19 mouse cellular contexts compared by ENCODE assay signal in the genomic region with DNA sequence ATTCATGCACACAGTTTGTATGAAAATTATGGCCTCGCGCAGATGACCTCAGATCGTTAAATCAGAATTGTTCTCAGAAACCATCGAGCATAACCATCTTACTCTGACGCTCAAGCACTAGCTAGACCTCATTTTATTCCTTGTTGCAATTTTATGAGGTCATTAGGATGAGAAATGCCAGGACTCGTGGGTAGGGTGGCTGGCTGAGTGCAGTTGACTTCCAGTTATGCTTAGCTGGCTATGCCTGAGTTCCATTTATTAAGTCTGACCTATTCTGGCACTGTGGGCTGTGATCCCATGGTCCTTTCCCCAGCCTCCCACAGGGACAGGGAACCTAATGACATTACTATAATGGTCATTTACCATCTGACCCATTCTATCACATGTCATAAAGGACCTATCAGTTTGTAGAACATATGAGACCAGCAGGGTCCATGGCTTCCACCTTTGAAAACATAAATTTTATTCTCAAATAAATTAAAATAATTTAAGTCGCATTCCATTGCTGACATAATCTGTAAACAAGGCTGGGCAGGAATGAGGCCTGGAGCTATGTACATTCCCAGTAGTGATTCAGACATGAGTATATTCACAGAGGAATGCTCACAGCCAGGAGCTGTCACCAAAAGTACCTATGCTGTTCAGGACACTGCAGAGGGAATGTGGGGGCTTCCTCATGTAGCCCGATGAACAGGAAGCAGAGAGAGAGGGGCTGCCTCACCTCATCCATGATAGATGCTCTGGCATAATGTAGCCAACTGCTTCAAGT.
A peak's percentile ranks its signal among the peaks of the same experiment; 100 is the strongest.
DNase-seq lines count a peak whose midpoint lies in the region; ATAC-seq and TF ChIP-seq lines count a peak whose summit lies in the region.
"Had no signal": no experiment of that assay in that cellular context is flagged by ENCODE, and none has a peak within 500 bp of the region (broad histone marks: within the 10 kb centered on the region; RNA-seq: fewer than 3 reads in every experiment).

No protein-coding gene starts in this region.

- H3K27ac ChIP-seq in limb, embryonic 10.5 days, result peak overlapping the region; percentile 57; the same call in 1 of the 2 replicates
- H3K27ac ChIP-seq in thymus, adult 2 months (ENCODE audit: control insufficient read depth, insufficient read depth, low read length), result no peak overlapping the region
- no peak overlapping the region for H3K27ac ChIP-seq in layer of hippocampus, adult 2 months
- no peak overlapping the region for H3K27ac ChIP-seq in forebrain, embryonic 13.5 days
- H3K27ac ChIP-seq: forebrain, embryonic 12.5 days; gastrocnemius, adult 2 months; hindbrain, embryonic 15.5 days; midbrain, embryonic 12.5 days; stomach, embryonic 15.5 days had no signal

- TF ChIP-seq POLR2A in thymus, adult 2 months (IDR thresholded peaks at IDR 0.05; ENCODE audit: control insufficient read depth, extremely low read depth, insufficient read depth, low read length, poor library complexity), result no peak

- 58% methylated on average over 8 of the region's 8 CpGs for WGBS in limb, embryonic 10.5 days
- 85% methylated on average over 8 of the region's 8 CpGs for WGBS in thymus, adult 2 months
- WGBS in forebrain, embryonic 13.5 days, result 83% methylated on average over 8 of the region's 8 CpGs

- peak; percentile 26 for DNase-seq in 3134 (ENCODE audit: extremely low read depth, insufficient read length, low spot score)
- peak; percentile 83 for DNase-seq in 3T3-L1 (ENCODE audit: low read depth, low spot score)
- DNase-seq in forelimb bud, embryonic 11.5 days (ENCODE audit: low read depth, low spot score), result peak; percentile 66
- no peak for DNase-seq in limb, embryonic 10.5 days (ENCODE audit: low spot score)
- no peak for DNase-seq in thymus, adult 2 months
- no peak for DNase-seq in layer of hippocampus, adult 2 months (ENCODE audit: low spot score in 2 of 2)
- DNase-seq: cerebellum, adult 11-12 months; cerebellum, postnatal 10 days; gastrocnemius, adult 2 months; lung, adult 18-20 months; lung, postnatal 10 days; thymus, adult 18-20 months had no signal

- no peak for ATAC-seq in forebrain, embryonic 13.5 days

- no peak overlapping the region for H3K4me2 ChIP-seq in forebrain, embryonic 13.5 days
- H3K4me2 ChIP-seq: forebrain, embryonic 12.5 days; heart, embryonic 11.5 days; hindbrain, embryonic 15.5 days; liver, embryonic 11.5 days; midbrain, embryonic 12.5 days; stomach, embryonic 15.5 days had no signal

- H3K4me1 ChIP-seq in limb, embryonic 10.5 days, result peaks cover 53% of the 10 kb centered on the region
- H3K4me1 ChIP-seq in thymus, adult 2 months (replicated peaks; ENCODE audit: control insufficient read depth, insufficient read depth, low read length), result no peaks in the 10 kb centered on the region
- 0 out of 2 replicates have a peak, but pooled peaks cover 9% of the 10 kb centered on the region for H3K4me1 ChIP-seq in forebrain, embryonic 13.5 days
- H3K4me1 ChIP-seq: hindbrain, embryonic 15.5 days; stomach, embryonic 15.5 days had no signal

- H3K27me3 ChIP-seq in limb, embryonic 10.5 days (ENCODE audit: low read depth, poor library complexity, severe bottlenecking), result no peaks in the 10 kb centered on the region
- H3K27me3 ChIP-seq in thymus, adult 2 months (ENCODE audit: control insufficient read depth, insufficient read depth, low read length), result no peaks in the 10 kb centered on the region
- H3K27me3 ChIP-seq in forebrain, embryonic 13.5 days, result no peaks in the 10 kb centered on the region
- H3K27me3 ChIP-seq: hindbrain, embryonic 15.5 days; midbrain, embryonic 12.5 days; stomach, embryonic 15.5 days had no signal

- no peak overlapping the region for H3K9ac ChIP-seq in forebrain, embryonic 13.5 days
- H3K9ac ChIP-seq: forebrain, embryonic 12.5 days; hindbrain, embryonic 15.5 days; midbrain, embryonic 12.5 days; stomach, embryonic 15.5 days had no signal

- no peaks in the 10 kb centered on the region for H3K36me3 ChIP-seq in limb, embryonic 10.5 days
- no peaks in the 10 kb centered on the region for H3K36me3 ChIP-seq in thymus, adult 2 months (ENCODE audit: control insufficient read depth, insufficient read depth, low read length)
- no peaks in the 10 kb centered on the region for H3K36me3 ChIP-seq in forebrain, embryonic 13.5 days (ENCODE audit: poor library complexity, severe bottlenecking)
- H3K36me3 ChIP-seq: forebrain, embryonic 12.5 days; hindbrain, embryonic 15.5 days; midbrain, embryonic 12.5 days; stomach, embryonic 15.5 days had no signal

- no peak for TF ChIP-seq CTCF in thymus, adult 2 months (IDR thresholded peaks at IDR 0.05; ENCODE audit: borderline replicate concordance, control insufficient read depth, extremely low read depth, insufficient read depth, low read length, poor library complexity)
- TF ChIP-seq CTCF in layer of hippocampus, adult 2 months (conservative IDR thresholded peaks at IDR 0.05), result no peak

- no peaks in the 10 kb centered on the region for H3K9me3 ChIP-seq in limb, embryonic 10.5 days (replicated peaks)
- 0 out of 2 replicates have a peak, but pooled peaks cover 3% of the 10 kb centered on the region for H3K9me3 ChIP-seq in forebrain, embryonic 13.5 days (replicated peaks)
- H3K9me3 ChIP-seq: forebrain, embryonic 12.5 days; hindbrain, embryonic 15.5 days; midbrain, embryonic 12.5 days; stomach, embryonic 15.5 days had no signal

- no peak overlapping the region for H3K4me3 ChIP-seq in limb, embryonic 10.5 days
- H3K4me3 ChIP-seq in thymus, adult 2 months (ENCODE audit: control insufficient read depth, insufficient read depth, low read length), result no peak overlapping the region
- H3K4me3 ChIP-seq in layer of hippocampus, adult 2 months, result no peak overlapping the region
- H3K4me3 ChIP-seq in forebrain, embryonic 13.5 days, result no peak overlapping the region
- H3K4me3 ChIP-seq: forebrain, embryonic 12.5 days; gastrocnemius, adult 2 months; hindbrain, embryonic 15.5 days; midbrain, embryonic 12.5 days; stomach, embryonic 15.5 days had no signal

Comparison
In these comparisons a context has a peak if more than half of its experiments do, and no peak if none do; other contexts are left out.
1. DNase-seq: peak in 3134 (single experiment), 3T3-L1 (single experiment) and forelimb bud, embryonic 11.5 days (single experiment); none in limb, embryonic 10.5 days (single experiment), thymus, adult 2 months (single experiment) and layer of hippocampus, adult 2 months (0 of 2).